Mouse (Mus musculus) C2C12 (cell line): ENCODE data around the gene Terb1.

Experiments used
- CTCF ChIP-seq: IDR thresholded peaks from one replicate; pipeline ENCODE4 v1.5.1; 2011; ENCODE audit not compliant: control insufficient read depth, insufficient read depth, insufficient read length
- MAX ChIP-seq: IDR thresholded peaks from one replicate; pipeline ENCODE4 v1.6.1; 2011; ENCODE audit warnings: mild to moderate bottlenecking, control low read depth
- MYOD1 ChIP-seq: IDR thresholded peaks from one replicate; pipeline ENCODE4 v1.6.1; 2011; ENCODE audit warnings: low read depth; ENCODE audit not compliant: control insufficient read depth, insufficient read length
- USF1 ChIP-seq: IDR thresholded peaks from one replicate; pipeline ENCODE4 v1.6.1; 2011; ENCODE audit warnings: low read depth, mild to moderate bottlenecking, control low read depth, moderate library complexity

DNA sequence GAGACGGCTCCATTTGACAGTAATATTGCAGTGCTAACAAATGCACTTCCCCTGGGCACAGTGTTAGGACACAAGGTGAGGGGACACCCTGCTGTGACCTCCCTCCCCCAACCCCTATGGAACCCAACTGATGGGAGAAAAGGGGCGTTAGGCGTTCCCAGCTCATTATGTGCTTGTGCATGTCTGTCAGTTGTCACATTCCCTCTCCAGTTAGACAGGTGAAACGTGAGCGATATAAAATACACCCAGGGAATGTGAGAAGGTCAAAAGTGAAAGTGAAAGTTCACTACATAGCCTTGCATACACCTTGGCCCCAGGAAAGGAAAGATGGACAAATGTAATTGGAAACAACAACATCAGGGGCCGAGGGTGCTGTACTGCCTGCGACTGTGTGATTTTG lies 25.7 kb upstream of the Terb1 start:
- TF ChIP-seq CTCF (no peak), USF1 (no peak), MYOD1 (no peak), MAX (no peak)
